Mouse (Mus musculus) mature B cell (primary cell): ENCODE results near the gene Anapc15-ps.

ENCODE experiments used
- in situ Hi-C: fragments of 300-500 bp; cut with MboI; formaldehyde crosslinking; loops from 2 replicates; pipeline ENCODE4 v1.14.3; 2019

Gene Anapc15-ps

DNA sequence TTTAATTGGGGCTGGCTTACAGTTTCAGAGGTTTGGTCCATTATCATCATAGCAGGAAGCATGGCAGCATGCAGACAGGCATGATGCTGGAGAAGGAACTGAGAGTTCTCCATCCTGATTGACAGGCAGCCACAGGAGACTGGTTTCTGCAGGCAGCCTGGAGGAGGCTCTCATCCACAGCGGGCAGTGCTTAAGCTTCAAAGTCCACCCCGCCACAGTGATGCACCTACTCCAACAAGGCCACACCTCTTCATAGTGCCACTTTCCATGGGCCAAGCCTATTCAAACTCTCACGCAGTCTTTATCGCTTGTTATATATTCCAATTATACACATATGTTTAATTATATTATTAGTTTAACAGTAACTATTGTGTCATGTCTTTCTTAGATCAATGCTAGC is 18.1 kb upstream of the Anapc15-ps start:
- in situ Hi-C loops, result no loop called here

DNA sequence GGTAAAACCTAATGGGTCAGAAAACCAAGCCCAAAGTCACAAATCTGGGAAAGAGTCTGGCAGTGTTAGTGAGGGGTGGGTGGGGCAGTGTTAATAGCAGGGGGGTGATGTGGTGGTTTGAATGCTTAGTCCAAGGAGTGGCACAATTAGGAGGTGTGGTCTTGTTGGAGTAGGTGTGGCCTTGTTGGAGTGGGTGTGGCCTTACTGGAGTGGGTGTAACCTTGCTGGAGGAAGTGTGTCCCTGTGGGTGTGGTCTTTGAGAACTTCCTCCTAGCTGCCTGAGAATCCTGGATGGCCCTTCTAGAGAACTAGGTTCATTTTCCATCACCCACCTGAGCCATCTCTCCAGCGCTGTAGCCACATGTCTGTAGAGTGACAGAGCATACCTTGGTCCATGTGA is 16.6 kb upstream of the Anapc15-ps start:
- in situ Hi-C loops, result no loop called here

DNA sequence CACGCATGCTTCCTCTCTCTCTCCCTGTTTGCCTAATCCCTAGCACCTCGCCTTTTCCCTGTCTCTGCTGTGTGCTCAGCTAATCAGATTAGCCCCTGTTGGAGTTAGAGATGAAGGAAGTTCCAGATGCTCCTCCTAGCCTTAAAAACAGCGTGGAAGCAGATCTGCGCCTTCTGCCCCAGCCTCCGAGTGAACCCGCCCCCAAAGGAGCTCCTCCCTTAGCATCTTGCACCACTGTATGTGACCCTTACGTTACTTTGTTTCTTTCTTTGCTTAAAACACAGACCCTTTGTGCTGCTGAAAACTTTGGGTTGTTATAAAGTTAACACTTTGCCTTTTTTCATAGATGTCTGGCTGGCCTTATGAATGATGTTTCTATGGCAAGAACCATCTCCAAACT is 15.8 kb upstream of the Anapc15-ps start:
- in situ Hi-C loops, result no loop called here

DNA sequence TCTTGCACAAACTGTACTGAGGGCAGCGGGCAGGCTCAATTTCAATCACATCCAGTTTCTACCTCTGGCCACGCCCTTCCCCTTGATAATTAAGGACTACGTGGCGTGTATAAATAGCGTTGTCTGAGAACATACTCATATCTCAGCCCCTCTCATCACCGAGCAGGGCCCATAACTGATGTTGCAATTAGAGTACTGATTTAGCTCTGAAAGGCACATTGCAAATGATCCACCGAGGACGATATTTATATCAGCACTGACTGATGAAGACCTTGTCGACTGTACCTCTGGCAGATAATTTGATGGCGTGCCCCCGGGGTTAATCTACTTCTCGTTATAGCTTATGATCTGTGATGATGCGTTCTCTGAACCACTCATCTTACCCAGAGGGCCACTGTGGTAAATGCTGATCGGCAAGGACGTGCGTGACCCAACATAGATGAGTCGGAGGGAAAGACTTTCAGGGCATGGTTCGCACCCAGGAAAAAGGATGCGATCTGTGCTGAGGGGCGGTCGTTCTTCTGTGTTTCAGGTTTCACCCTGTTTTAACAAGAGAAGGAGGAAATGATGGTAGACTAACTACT is 14.4 kb upstream of the Anapc15-ps start:
- in situ Hi-C loops, result no loop called here

DNA sequence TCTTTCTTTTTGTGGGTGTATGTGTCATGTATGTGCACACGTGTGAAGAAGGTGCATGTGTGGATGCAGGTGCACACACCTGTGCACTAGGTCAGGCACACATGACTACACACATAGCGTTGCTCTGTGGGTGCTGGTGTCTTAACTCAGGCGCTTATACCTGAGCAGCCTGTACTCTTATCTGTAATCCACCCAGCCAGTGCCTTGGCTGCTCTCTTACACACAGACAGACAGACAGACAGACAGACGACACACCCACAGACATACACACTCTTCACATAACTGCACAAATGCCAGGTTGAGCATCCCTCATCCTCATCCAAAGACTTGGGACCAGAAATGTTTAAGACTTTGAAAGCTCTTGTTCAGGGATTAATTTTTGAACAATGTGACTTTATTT is 12.8 kb upstream of the Anapc15-ps start:
- in situ Hi-C loops, result no loop called here

DNA sequence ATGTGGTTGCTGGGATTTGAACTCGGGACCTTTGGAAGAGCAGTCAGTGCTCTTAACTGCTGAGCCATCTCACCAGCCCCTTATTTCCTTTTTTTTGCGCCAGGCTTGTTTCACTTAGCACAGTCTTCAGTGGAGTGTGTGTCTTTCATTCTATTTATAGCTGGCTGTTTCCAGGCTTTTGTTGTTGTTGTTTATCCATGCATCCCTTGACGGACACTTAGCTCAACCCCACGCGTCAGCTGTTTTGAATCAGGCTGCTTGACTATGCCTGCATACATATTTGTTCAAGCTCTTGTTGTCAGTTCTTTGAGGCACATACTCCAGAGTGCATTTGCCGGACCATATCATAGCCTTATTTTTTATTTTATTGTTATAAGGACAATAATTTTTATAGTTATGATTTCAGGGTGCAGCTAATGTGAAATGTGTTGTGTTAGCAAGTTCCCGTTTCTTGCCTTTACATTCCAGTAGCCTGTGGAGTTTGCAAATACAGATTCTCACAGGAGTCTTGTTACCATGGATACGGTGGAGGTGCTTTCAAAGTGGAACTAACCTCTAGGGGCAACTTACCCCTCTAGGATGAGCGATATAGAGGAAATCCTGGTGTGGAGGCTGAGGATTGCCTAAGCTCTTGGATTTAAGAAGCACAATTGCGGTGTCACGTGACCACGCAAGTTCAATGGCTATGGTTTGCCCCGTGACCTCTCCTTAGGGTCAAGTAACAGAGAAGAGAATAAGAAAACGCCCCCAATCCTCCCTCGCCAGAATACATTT is 11.7 kb upstream of the Anapc15-ps start:
- in situ Hi-C loops, result no loop called here

DNA sequence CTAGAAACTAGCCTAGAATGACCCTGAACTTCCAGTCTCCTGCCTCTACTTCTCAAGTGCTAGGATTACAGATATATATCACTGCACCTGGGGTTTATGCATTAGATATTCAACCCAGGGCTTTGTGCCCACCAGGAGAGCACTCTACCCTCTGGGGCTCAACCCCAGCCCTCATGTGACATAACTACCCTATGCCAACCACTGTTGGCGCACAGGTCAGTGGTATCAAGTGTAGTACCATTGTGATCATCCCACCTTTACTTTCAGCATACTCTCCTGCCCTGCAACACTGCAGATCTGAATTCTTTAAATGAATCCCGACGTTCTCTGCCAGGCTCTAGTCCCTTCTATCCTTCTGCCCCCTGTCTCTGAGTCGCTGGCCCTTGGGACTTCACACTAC is 11.0 kb upstream of the Anapc15-ps start:
- in situ Hi-C loops, result no loop called here

DNA sequence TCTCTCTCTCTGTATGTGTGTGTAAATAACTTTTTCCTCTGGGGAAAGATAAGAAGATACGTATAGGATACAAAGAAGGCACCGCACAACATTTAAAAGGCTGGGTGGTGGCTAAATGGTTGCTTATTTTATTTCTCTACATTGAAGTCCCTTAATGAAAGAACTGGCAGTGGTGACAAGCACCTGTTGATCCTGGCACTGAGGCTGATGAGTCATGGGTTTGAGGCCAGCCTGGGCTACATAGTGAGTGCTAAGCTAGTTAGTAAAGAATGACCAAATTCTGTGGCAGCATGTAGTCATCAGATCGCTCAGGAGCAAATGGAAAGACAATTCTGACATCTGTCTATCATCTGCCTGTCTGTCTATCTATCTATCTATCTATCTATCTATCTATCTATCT is 10.5 kb upstream of the Anapc15-ps start:
- in situ Hi-C loops, result no loop called here

DNA sequence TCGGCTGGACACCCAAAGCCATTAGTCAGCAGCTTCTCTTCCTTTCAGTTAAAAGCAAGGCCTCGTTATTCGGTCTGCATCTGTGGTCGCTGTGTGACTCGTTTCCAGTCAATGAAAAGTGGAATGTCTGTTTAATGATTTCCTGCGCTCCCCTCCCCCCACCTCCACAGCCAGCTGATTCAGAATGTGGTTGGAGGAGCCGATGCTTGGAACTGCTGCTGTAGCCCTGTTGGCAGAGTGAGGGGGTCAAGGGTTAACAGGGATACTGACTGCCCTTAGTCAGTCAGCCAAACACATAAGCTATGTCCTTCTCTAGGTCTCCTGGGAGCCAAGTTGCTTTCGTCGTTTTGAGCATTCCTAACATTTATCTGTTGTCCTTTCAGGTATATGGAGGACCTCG is 9.7 kb upstream of the Anapc15-ps start:
- in situ Hi-C loops, result no loop called here

DNA sequence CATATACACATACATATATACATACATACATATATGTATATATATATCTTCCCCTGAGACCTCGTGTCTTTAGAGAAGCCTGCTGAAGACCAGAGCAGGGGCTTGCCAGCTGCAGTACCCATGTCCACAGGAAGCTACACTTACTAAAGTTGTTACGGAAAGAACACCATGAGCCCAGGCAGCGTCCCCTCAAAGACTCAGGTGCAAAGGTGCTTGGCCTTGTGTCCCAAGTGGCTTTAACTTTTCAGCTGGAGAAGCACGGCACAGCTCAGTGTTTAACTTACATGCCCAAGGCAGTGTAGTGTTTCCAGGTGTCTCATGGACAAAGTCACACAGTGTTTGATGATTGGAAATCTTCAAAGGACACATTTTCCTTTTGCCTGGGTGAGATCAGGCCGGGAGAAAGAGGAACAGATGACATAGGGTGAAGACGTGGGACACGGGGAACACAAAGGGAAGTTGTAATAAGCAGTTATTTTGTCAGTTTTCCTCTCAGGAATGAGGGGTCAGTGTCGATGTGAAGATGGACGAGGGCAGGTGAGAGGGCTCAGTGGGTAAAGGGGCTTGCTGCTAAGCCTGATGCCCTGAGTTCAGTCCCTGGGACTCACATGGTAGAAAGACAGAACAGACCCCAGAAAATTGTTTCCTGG is 9.0 kb upstream of the Anapc15-ps start:
- in situ Hi-C loops, result no loop called here

DNA sequence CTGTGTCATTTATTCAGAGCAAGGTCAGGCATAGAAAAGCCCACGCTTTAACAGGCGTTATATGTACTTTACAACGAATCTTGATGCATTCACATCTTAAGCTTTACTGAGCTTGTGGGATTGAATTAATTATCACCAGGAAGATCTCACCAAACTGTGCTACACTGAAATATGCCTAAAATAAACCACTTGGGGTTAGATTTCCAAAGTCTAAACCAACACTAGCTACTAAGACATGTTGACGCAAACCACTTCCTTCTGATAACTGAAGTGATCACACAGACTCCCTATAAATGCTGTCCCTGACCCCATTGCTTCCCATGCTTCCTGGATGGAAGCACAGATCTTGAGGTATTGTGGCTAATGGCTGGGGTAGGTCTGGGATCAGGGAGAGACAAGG is 8.2 kb upstream of the Anapc15-ps start:
- in situ Hi-C loops, result no loop called here

DNA sequence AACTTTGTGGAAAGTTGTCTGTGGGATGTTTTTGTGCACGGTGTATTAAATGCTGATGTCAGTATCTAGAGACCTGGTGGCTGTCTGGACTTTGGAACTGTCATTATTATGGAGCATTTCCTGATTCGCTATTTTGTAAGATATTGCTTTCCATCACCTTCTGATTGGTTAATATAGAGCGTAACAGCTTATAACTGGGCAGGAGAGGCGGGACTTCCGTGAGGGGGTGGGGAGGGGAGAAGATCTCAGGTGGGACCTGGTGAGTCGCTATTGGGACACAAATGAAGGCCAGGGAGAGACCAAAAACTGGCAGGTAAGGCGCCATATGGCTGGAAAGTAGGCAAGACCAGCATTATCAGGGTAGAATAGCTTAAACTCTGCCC is 7.8 kb upstream of the Anapc15-ps start:
- in situ Hi-C loops, result no loop called here

DNA sequence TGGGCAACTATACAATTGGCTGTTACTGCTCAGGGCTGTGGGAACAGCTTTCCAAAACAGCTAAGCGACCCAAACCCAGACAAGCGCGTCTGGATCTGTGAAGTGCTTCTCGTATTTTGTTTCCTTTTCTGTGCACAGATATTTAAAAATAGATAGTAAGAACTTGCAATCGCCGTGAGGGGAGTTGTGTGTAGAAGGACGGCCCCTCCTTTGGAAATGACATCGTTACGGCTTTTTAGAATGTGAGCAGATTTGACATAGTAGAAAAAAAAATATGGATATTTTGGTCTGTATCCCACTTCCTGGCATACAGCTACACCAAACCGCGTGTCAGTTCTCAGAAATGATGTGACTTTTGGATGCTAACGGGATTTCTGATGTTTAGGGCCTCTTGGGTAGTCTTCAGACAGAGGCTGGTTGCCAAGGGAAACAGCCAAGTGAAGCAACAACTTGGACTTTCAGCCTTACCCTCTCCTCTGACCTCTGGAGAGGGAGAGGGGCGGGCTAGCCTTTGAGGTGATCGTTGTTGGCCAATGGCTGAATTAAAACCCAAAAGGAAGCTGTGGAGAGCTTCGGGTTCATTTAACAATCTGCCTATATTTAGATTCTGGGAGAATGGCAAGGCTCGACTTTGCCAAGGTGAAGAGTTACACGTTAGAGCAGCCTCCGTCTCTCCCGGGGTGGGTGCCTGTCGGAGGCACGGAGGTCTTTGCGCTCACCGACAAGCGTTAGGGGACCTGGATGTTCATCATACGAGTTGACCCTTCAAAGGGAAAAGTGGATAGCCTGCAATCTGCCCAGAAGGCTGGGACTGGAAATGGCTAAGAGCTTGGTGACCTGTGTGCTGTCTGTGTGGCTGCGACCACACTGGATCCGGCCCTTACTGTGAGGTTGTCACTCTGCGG is 7.2 kb upstream of the Anapc15-ps start:
- in situ Hi-C loops, result no loop called here

DNA sequence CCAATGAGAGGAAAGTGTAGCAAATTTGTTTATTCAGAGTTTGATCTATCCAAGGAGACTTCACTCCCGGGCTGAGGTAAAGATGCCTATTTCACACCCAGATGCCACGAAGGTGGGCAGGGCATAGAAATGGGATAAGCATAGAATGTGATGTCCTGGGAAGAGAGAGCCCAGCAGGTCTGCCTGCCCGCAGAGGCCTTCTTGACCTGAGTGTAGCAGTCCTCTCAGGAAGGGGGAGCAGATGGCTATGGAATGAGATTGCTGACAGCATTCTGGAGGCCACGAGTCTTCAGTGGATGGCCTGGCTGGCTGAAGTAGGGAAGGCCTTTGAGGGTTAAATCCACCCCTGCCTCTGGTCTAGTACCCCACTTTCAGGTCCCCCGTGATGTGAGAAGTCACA is 5.9 kb upstream of the Anapc15-ps start:
- in situ Hi-C loops, result no loop called here

DNA sequence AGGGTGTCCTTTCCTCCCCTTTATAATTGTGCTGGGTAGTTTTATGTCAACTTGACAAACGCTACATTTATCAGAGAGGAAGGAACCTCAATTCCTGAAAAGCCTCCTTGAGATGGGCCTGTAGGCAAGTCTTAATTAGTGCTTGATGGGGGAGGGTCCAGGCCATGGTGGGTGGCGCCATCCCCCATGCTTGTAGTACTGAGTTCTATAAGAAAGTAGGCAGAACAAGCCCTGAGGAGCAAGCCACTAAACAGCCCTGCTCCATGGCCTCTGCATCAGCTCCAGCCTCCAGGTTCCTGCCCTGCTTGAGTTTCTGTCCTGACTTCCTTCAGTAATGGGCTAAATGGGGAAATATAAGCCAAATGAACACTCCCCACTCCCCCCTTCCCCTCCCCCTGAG is 5.4 kb upstream of the Anapc15-ps start:
- in situ Hi-C loops, result no loop called here

DNA sequence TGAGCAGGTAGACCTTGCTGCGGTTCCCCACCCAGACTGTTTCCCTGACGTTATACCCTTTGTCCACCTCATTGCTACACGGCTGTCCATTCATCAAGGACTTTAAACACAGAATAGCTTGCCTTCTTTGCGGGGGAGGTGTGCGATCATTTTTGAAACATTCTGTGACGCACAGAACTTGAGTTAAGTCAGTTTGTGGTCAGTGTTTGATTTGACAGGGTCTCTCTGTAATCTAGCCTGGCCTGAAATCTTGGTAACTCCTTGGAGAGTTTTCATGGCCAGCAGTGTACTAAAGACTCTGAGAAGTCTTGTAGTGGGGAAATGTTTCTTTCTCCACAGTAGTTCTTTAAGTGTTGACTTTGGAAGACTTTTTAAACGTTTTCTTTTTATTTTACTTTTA is 5.0 kb upstream of the Anapc15-ps start:
- in situ Hi-C loops, result no loop called here

DNA sequence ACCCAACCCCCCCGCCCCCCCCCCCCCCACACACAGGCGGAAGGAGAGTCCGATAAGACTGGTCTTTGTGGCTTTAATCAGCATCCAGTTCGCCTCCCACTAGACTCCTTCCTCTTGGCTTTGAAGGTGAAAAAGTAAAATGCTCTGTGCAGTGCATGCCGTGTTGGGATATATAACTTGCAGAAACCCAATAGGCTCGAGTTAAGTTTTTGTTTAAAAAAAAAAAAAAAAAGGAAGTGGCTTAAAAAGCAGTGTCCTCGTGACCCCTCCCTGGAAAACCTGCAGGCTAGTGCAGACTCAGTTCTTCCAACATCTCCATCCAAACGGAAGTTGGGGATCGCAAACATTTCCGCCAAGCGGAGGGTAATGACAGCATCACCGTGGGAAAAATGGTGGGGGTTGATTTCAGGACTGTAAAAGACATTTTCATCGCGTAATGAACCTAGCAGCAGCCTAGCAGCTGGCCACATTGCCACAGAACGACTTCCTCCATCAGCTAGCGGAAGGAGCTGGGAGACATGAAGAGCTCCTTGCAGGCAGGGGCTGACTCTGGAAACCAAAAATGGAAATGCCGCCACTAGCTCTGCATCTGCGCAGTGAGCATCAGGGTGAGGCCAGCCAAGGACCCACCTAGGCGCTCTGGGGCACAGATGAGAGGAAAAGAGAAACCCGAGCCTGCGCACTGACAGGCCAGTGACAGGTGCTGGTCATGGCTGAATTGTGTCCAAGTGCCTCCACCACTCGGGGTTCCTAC is 4.3 kb upstream of the Anapc15-ps start:
- in situ Hi-C loops, result no loop called here

DNA sequence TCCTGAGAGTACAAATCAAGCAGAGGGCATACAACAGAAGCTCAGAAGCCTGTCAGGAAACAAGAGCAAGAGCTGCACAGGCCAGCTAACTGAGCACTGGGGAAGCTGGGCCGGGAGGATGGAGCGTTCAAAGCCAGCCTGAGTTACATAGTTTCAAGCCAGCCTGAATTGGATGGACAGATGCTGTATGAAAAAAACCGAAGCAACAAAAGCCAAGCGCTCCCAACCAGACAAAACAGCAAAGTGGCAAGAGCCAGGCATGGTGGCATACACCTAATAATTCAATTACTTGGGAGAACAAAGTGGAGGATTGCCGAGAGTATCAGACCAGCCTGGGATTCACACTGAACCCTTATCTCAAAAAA is 3.7 kb upstream of the Anapc15-ps start:
- in situ Hi-C loops, result no loop called here

DNA sequence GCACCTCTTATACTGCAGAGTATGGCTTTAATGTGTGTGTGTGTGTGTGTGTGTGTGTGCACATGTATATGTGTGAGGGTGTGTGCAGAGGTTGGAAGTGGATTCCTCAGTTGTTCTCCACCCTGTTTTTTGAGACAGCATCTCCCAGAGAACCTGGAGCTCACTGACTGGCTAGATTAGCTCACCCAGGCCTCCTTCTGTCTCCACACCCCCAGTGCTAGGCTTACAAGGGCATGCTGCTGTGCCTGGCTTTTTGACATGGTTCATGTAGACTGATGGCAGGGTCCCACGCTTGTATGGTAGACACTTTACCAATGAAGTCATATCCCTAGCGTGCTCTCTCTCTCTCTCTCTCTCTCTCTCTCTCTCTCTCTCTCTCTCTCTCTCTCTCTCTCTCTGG is 3.1 kb upstream of the Anapc15-ps start:
- in situ Hi-C loops, result no loop called here

DNA sequence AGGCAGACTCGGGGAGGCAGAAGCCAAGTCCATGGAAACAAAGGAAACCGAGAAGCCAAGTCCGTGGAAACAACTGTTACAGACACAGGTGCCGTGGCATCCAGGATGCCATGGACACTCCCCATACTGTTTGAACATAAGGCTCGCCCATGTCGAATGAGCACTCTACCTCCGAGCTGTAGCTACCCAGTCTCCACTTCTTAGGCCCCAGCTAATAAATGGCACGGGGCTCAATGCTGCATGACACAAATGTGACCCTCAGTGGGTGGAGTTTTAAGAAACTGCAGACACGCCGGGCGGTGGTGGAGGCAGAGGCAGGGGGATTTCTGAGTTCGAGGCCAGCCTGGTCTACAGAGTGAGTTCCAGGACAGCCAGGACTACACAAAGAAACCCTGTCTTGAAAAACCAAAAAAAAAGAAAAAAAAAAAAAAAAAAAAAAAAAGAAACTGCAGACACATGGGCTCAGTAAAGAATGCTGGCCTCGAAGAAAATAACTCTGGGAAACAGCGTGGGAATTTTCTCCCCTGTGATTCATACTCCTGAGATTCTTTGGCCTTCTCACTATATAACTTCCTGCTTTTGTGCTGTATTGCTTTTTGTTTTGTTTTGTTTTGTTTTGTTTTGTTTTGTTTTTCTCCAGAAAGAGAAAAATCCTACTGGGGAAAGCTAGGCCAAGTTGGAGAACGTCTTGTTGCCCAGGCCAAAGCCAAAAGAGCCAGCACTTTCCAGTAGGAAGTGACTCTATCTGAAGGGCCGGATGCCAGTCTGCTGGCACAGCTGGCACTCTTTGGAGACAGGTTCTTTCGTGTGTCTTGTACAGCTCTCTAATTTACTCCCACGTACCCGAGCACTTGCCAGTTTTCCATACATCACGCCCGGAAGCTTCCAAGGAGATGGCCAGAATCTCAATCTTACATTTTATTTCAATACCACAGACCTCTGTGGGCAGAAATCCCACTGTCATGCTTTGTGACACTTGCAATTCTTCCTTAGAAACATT is 2.2 kb downstream of the Anapc15-ps start:
- in situ Hi-C loops, result no loop called here

DNA sequence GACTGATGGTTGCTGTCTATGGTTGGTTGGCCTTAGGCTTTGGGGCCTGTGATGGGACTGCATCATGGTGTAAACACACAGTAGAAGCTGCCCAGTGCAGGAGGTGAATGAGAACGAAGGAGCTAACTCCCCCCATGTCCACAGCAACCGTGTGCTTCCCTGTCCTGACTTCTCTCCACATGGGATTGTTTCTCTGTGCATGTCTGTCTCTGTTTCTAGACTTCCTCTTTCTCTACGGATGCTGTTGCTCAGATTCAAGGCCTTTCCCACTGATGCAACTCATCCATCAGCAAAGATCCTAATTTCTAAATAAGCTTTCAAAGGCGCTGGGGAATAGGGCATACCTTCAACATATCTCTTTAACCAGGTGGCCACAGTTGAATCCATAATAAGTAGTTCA is 3.4 kb downstream of the Anapc15-ps start:
- in situ Hi-C loops, result no loop called here
